Mouse (Mus musculus): ENCODE results near the gene Ptms.

Gene Ptms

DNA sequence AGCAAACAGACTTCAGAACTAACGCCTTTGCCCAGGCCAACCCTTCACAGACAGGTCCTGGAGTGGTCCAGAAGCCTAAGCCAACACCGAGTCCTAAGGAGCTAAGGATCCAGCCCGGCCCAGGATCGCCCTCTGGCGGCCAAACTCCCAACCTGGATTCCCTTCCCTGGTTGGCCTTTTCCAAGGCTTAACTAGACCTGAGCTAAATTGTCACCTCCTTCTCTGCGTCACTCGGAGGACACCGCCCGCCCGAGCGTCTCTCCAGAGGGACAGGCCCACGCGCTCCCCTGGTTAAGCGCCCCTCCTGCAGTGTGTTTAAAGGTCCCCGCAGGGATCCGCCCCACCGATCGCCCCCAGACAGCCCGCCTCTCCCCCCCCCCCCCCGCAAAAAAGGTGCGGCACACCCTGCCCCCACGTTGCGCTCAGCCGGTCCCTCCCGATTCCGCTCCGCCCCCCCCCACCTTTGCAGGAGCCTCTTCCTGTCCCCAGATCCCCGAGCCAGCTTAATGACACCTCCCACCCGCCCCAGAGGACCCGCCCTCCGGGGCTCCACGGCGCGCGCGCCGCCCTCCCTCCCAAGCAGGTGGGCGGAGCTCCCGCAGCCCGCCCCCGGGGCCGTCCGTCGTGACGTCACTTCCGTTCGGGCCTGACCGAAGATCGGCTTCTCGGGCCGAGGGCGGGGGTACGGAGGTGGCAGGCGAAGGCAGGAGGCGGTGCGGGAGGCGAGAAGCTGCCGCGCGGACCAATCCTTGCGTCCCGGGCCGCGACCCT lies 11.0 kb upstream of the Ptms start, which contains the start of gene Mlf2:
Gene Mlf2, plus strand, starts transcription at position 633 of the 771 bp plus-strand sequence.
- DNase-seq (ENCODE audit: extremely low spot score, low read depth, low spot score): peak; percentile 97

DNA sequence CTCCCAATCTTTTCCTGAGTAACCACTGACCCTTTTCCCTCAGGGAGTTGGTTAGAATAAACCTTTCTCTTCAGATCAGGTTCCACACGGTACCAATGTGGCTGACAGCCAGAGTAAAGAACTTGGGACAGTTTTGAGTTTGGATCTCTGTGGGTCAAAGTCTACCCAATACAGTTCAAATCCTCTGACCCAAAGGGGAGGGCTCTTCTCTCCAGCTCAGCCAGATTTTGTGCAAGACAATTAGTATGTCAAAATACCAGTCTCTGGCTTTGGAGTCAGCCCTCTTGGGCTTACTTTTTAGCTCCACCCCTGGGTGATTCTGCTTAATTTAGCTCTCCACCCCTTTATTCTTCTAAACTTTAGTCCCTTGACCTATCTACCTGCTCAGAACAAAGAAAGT lies 10.3 kb upstream of the Ptms start:
- no peak for DNase-seq (ENCODE audit: extremely low spot score, low read depth, low spot score)

DNA sequence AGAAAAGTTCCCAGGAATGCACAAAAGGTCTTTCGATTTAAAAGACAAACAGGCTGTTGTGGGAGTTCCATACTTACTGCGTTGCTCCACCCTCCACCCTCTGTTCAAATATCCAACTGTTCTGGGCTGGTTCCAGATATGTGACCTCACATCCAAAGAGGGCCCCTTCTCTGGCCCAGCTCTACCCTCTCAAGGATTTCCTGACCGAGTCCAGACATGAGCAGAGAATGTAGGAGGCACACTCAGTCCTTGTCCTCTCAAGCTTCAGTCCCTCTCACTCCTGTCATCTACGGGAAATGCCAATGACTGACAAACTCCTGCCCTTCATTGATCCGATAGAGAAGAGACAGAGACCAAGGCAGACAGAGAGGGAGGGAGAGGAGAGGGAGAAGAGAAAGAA lies 6.0 kb upstream of the Ptms start:
- DNase-seq (ENCODE audit: extremely low spot score, low read depth, low spot score): no peak

DNA sequence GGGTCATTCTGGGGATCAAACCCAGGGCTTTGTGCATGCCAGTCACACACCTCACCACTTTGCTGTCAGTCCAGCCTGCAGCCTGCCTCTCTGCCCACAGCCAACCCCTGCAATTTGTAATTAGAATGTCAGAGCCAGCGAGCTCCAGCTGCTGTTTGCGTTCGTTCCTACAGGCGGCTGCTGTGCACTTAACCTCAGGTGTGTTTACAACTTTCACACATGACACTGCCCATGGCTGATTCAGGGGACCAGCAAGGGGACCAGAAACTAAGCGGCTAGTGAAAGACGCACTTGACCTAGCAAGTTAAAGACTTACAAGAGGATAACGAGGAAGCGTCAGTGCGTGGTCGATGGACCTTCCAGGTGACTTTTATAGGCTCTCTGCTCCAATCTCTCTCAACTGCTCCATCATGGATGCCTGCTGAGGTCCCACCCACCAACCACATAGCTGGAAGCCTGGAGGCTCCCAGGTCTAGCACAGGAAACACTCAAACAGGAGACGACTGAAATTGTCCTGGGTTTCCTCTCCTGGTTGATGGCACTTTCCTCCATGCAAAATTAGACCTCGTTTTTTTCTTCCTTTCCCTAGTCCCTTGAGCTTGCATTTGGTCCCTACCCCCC lies 5.4 kb upstream of the Ptms start:
- no peak for DNase-seq (ENCODE audit: extremely low spot score, low read depth, low spot score)

DNA sequence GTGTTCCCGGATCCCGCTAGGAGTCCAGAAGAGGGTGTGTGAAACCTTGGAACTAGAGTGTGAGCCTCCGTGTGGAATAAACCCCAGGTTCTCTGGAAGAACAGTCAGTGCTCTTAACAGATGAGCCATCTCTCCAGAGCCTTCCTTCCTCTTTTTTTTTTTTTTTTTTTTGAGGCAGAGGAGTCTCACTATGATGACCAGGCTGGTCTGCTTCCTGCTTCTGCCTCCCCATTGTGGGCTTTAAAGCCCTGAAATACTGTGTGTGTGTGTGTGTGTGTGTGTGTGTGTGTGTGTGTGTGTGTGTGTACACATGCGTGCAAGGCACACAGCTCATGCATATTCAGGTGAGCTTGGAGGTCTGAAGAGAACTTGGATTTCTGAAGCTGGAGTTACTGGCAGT lies 1.6 kb upstream of the Ptms start:
- DNase-seq (ENCODE audit: extremely low spot score, low read depth, low spot score): no peak

DNA sequence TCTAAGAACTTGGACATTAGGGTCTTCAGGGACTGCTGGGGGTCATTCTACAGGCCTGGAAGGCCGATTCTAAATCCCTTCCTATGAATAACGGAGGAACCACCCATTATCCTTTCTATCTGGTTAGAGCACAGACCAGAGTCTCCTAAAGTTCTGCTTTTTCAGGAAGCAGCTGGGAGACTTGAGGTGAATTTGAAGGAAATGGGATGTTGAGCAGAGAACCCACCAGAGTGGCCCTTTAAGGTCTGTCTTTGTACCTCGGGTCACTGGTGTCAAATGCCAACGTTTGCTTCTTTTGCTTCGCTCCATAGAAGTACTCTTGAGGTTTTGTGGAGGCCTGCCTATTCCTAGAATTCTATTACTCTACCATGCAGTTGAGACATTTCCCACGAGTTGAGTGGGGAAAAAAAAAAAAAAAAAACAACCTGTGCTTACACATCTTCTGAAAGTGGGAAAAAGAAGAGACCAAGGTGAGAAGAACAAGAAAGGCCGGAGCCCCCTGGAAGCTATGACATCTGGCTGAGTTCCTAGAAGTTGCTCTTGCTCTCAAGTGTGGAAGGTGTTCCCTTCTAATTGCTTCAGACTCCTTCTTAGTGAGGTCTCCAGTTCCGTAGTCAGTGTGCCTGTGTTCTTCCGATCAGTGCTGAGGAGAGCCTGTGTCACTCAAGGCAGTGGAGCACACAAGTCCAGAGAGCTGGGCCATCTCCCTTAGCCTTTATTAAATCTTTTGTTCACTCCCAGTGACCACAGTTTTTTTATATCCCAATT lies 599 bp upstream of the Ptms start:
- DNase-seq (ENCODE audit: extremely low spot score, low read depth, low spot score): no peak

DNA sequence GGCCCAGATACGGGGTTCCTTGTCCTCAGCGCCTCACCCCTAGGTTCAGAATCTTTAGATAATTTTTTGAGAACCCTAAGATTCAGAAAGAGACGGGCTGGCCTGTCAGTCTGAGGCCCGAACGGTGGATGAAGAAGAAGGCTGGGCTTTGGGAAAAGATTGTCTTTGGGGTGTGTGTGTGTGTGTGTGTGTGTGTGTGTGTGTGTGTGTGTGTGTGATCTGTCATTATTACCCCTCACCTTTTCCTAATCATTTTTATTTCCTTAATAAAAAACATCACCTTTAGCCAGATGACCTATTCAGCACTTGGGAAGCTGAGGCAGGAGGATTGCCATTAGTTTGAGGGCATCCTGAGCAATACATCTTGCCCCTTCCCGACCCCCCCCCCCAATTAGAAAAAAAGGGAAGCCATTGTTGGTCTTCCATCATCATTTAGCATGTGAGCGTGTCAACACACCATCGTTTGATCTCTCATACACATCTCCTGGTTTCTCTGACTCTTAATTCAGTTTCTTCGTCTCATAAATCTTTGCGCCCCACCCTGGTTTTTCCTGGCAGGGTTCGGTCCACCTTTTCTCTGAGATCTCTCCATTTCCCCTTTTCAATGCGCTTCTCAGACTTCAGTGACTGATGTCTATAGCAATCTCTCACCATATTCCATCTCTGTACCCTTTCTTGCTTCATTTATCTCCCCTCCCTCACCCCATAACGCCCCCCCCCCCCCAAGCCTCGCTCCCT lies 844 bp downstream of the Ptms start:
- DNase-seq (ENCODE audit: extremely low spot score, low read depth, low spot score): no peak

DNA sequence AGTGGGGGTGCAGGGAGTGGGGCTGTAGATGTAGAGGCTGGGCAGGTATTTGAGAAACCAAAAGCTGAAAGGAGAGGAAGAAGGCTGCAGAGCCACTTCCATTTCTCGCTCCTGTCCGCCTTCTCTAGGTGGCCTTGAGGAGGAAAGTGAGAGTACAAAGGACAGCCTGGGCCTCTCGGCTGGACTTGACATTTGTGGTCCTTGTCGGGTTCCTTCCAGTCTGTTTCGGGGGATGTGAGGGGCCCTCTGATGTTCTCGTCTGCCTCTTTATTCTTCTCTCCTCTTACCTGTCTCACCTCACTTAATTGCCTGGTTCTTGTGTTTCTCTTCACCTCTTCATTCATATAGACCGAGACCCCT lies 1.6 kb downstream of the Ptms start:
- DNase-seq (ENCODE audit: extremely low spot score, low read depth, low spot score): no peak

DNA sequence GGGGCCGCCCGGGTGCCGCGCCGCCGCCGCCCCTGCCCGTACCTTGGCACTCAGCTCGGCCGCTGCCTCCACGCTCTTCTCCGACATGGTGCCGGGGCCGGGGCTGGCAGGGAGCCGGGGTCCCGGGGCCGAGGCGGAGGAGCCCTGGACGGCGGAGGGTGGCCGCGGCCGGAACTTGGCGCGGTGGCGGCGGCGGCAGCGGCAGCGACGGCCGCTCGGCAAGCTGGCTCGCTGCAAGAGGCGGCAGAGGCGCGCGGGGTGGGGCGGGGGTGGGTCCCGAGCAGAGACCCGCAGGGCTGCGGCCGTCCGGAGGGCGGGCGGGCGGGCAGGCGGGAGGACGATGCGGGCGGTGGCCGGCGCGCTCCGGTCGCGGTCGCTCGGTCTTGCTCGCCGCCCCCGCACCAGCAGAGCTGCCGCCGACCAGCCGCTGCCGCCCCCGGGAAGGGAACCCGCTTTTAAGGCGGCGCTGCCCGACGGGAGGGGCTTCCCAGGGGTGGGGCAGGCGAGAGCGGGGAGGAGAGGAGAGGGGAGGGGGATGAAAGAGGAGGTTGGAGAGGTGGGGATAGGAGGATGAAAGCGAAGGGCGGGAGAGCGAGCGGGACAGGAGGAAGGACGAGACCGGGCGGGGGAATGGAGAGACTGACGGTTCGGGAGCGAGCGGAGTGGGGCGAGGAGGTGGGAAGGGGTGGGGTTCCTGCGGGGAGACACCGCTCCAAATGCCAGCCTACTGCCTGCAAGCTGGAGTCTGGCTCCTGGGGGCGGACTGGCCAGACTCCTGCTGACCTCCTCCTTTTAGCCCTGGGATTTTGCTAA lies 2.2 kb downstream of the Ptms start:
- DNase-seq (ENCODE audit: extremely low spot score, low read depth, low spot score): no peak

DNA sequence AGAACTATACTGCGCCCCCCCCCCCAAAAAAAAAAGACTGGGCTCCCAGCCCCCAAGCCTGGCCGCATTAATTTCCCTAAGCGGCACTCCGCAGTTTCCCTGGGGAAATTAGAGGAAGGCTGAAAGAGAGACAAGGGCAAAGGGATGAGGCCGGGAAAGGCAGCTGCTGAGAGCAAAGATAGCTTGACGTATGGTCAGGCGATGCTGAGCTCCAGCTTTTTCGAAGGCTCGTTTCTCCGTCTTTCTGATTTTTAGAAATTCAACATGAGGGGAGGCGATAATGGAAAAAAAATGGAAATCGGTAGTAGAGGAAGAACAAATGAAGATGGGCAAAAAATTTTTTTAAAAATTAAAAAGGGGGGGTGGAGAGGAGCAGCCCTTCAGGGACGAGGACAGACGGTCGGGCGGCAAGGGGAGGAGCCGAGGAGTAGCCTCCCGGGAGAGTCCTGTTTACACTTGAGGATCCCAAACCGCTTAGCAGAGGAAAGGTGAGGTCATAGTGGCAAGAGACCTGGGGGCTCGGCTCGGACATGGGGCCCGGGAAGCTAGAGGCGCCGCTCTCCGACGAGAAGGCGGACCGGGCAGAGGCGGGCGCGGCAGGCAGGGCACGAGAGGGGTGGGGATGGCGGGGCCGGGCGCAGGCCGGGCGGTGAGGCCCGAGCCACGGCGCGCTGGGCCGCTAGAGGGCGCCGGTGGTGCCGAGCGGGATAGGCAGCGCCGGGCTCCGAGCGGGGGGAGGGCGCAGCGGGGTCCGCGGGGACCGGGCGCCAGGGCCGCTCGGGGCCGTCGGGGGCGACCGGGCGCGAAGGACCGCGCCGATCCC lies 3.0 kb downstream of the Ptms start:
- DNase-seq (ENCODE audit: extremely low spot score, low read depth, low spot score): no peak

DNA sequence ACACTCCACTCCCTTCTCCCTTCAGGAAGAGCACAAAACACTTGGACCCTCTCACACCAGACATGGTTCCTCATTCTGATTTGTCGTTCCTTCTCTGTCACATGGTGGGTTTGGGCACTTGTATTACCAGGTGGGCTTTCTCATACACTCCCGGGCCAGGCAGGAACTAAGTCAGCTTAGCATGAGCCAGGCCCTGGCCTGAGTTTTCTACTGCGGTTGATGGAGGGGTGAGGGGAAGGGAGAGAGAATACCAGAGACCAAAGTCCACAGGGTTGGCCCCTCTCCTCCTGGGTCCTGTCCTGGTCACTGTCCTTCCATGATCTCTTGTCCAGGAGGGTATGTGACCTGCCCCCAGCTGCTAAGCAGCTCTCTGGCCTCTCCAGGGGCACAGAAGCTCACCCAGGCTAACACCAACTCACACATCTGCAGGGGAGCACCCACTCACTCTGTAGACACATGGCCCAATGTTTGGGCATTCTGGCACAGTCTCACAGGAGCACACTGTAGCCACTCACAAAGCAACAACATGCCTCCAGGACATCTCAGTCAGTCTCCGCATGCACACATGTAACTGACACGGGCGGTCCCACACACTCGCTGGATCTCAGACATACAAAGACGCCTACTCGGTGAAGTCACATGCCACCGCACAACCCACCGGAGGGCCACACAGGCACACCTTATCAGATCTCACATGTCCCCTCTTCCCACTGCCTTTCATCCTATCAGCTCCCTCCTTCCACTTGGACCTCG lies 3.8 kb downstream of the Ptms start:
- no peak for DNase-seq (ENCODE audit: extremely low spot score, low read depth, low spot score)

DNA sequence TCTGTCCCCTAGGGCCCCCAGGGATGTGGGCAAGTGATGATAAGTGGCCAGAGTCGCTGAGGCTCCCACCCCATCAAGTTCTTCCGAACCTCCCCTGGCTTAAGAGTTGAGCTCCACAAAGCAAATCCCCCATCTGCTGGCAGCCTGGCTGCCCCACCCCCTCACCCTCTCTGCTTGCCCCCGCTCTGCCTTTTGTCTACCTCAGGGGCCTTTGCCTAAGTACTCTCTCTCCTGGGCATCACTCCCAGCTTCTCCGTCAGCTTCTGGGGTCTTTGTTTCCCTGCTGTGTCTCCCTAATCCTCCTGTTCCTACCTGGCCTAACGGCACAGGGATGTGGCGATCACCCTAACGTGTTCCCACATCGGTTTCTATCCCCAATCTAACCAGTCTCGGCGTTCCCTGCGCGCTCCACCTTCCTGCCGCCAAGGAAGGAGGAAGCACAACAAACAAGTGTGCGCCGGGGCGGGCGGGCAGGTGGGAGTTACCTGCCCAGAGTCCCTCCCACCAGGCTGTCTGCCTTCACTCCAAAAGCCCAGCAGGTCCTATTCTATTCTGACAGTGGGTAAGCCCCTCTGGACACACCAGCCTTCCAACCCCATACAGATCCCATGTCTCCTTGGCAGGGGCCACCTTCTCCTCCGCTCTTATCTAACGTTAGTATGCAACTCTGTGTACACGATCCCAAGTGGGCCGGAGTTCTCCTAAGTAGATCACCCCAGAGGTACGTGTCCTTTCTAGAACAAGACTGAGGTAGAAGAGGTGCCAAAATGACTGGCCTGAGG lies 4.6 kb downstream of the Ptms start:
- no peak for DNase-seq (ENCODE audit: extremely low spot score, low read depth, low spot score)

DNA sequence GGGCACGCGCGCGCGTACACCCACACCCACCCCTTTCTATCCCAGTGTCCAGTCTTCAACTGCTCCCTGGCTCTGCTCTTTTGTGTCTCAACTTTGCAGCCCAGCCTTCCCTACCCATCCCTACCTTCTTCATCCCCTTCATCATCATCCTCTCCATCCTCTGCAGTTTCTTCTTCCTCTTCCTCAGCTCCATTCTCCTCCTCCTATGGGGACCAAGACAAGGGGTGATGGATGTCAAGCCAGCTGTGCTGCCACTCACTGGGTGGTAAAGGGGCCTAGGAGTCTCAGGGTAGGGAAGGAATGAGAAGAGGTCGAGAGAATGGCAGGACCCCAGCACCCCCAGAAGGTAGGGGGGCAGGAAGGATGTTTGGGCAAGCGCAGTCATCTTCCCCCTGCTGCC lies 5.4 kb downstream of the Ptms start:
- DNase-seq (ENCODE audit: extremely low spot score, low read depth, low spot score): no peak

DNA sequence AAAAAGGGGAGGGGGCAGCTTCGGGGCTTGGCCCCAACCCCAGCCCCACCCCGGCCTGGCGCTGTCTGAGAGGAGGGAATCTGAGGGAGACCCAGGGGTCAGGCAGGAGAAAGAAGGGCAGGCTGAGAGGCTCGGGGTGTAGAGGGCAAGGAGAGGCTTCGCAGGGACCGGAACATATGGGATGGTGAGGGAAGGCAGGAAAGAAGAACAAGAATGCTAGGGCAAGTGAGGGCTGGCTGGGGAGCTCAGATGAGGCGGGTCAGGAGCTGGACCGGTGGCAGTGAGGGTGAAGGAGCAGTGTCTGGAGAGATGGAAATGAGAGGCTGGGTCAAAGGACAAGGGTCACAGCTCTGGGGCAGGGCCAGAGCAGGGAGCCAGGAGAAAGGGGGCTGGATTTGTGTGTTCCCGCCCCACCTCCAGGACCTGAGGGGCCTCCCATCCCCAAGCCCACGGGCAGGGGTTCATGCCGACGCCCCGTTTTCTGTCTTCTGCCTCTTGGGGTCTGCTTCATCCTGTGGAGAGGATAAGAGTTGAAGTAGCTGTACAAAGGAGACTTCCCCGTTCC lies 6.1 kb downstream of the Ptms start:
- DNase-seq (ENCODE audit: extremely low spot score, low read depth, low spot score): no peak

DNA sequence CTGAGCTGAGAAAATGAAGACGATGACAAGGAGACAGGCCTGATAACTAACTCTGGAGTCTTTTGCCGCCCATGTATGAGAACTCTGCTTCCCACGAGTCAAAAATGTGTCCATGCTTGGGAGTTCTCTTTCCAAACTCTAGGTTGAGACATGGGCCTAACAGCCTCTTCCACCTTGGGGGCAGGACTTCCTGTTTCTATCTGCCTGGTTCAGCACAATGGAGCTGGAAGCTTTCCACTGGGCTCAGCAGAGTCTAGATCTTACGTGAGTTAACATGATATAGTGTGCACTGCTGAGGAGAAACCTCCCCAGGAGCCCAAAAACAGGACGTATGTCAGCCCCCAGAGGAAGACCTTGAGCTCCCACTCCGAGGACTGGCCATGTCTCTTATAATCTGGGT lies 6.7 kb downstream of the Ptms start:
- DNase-seq (ENCODE audit: extremely low spot score, low read depth, low spot score): no peak

DNA sequence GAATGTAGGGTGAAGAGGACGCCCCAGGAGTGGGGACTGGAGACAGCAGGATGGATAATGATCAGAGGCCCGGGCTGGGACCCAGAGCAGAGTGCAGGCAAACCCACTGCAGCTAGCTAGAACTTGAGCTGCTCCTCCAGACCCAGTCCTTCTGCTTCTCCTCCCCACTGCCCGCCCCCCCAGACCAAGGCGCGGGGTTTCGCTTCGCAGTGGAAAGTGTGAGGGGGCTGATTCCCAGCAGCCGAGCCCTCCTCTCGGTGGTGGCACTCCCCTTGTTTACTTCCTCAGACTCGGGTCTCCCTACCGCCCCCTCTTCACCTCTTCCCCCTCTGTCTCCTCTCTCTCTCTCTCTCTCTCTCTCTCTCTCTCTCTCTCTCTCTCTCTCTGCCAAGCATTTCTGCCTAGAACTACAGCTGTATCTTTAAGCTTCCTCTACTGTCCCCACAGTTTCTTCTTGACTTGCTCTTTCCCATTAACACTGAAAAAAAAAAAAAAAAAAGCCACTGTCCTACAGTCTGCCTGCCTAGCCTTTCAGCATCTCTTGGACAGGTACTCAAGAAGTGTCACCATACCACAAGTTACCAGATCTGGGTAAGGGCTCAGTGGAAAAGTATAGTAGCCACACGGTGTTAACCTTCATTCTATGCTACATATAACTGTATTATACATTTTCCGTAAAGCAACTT lies 8.2 kb downstream of the Ptms start, which contains the start of gene Lag3:
Gene Lag3, minus strand, starts transcription at position 173 of the 686 bp plus-strand sequence.
- no peak for DNase-seq (ENCODE audit: extremely low spot score, low read depth, low spot score)

DNA sequence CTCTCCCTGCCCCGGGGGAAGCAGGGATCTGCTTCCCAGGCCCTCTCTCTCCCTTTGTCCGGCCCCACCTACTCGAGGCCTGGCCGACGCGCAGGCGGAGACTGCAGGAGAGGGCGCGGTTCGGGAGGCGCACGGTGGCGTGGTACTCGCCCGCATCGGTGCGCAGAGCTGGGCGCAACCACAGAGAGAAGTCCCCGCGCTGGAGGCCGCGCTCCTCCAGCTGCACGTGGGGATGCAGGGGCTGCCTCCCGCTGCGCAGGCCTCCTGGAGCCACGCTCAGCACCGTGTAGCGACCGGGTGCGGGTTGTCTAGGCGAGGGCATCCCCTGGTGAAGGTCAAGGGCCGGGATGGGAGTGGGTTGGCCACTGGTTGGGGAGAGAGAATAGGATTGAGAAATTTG lies 9.9 kb downstream of the Ptms start:
- DNase-seq (ENCODE audit: extremely low spot score, low read depth, low spot score): no peak
